Mouse (Mus musculus) right cerebral cortex, postnatal 10 days (tissue): ENCODE measurements around the gene Ing2.
A peak's percentile ranks its signal among the peaks of the same experiment; 100 is the strongest.

Experiments
- DNase-seq, 2 experiments: peaks; one replicate each; pipeline ENCODE4 v3.0.0; 2021; ENCODE audit warnings: low spot score in 2 of 2

The Ing2 gene

GRCm38 (mm10) chr8:47675786-47676185, 430 bp upstream of the Ing2 start:
- DNase-seq, result peak; percentile 55 to 64

GRCm38 (mm10) chr8:47674140-47674776, 1.1 kb downstream of the Ing2 start:
- peak; percentile 61 to 66 for DNase-seq

DNA sequence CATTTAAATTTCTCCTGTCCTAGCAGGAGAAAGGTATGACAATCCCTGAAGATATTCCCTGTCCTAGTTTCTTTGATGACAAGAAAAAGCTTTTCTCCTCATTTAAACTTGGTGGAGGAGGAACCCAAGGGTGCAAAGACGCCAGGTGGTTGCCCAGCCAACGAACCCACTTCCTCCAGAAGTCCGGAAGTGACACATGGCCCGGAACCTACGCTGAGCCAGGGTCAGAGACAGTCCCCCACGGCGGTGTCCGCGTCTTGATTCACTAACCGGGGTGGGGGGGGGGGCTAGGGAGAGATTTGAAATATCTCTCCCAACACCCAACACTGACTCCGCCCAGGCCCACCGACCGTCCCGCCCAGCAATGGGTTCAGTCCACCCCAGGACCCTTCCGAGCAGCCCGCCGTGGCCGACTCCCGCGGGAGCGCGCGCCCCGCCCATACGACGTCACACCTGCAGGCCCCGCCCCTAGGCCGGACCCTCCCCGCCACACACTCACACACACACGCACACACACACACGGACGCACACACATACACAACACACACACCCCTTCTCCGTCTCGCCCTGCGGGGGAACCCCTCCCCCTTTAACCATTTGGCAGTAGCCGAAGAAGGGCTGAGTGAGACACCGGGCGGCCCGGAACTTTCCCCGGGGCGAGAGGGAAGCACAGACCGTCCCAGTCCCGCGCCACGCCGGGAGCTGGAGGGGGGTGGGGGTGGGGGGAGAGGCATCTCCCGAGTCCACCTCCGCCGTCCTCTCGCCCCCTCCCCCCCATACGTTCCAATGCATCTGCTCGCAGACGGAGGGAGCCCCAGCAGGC, 1.8 kb downstream of the Ing2 start:
- peak; percentile 91 to 92 for DNase-seq

DNA sequence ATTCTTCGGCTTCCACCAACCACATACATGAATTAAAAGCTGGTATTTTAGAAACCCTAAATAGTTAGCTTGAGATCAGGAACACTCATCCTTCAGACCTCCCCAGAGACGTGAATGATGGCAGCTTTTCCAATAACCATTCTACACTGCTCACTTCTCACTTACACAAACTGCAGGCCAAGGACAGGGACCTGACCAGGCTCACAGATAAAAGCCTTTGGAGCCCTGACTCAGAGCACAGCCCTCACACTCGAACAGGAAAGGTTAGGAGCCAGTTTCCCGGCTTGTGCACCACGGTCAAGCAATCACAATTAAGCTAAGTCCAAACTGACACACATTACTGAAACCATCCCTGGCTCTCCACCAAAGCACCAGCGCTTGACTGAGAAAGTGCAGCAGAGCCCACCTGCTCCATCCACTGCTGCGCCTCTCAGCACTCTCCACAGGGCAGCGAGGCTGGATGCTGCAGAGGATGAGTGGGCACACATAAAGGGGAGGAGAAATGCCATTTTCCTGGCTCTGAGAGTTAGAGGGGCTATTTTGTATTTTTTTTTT, 11.0 kb downstream of the Ing2 start:
- no peak for DNase-seq

- DNase-seq, result no peak
These were observed 12.2 kb downstream of the Ing2 start for GRCm38 (mm10) chr8:47663201-47663600.

DNA sequence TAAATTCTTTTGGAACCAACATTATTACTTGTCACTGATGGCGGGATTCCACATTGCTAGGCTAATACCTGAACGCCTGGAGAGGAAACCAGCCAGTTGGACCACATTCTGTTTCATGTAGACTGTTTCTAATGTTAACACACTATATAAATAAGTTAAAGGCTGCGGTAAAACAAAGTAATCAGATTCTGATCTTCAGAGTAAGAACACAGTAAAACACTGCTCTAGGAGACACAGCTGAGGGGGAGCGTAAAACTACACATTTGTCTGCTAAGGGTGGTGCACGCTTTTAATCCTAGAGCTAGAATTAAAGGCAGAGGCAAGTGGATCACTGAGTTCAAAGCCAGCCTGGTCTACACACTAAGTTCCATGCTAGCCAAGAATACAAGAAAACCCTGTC, 12.6 kb downstream of the Ing2 start:
- no peak for DNase-seq

GRCm38 (mm10) chr8:47660394-47660793, 15.0 kb downstream of the Ing2 start:
- DNase-seq, result no peak

- DNase-seq, result no peak
These were observed 15.9 kb downstream of the Ing2 start for GRCm38 (mm10) chr8:47659463-47659862.

DNA sequence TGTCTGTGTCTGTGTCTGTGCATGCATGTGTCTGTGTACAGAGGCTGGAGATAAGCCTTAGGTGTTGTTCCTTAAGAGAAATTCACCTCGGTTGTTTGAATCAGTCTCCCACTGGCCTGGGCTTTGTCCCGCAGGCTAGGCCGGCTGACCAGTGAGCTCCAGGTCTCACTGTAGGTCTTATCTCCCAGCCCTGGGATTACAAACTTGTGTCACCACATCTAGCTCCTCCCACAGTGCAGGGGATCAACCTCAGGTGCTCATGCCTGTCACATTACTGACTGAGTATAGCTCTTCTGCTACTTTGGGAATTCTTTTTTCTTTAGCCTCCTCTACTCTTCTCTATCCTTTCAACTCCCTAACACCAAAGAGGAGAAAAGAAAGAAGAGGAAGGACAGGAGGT, 20.9 kb downstream of the Ing2 start:
- DNase-seq, result no peak

GRCm38 (mm10) chr8:47652737-47653076, 22.6 kb downstream of the Ing2 start:
- DNase-seq, result no peak

- DNase-seq, result no peak
These were observed 23.2 kb downstream of the Ing2 start for GRCm38 (mm10) chr8:47651913-47652736.

DNA sequence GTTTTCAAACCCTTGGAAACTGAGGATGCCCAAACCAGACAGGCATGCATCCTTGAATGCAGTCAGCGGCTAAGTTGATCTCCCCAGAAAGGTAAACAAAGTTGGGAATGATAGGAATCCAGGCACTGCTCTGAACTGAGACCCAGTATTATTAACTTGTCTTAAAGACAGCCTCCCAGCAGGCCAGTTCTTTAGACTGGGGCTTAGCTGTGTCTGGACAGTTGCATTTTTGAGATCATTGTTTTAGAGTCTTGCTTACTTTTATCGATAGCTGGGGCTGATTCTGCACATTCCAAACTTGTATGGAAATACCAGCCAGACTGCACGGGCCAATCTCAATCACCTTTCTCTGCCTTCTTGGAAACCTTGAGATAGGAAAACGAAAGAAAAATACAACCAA, 24.5 kb downstream of the Ing2 start:
- DNase-seq, result no peak

GRCm38 (mm10) chr8:47649551-47649950, 25.8 kb downstream of the Ing2 start:
- DNase-seq, result no peak

- no peak for DNase-seq
These were observed 32.8 kb downstream of the Ing2 start for GRCm38 (mm10) chr8:47642514-47643064.

GRCm38 (mm10) chr8:47637152-47637551, 38.2 kb downstream of the Ing2 start:
- no peak for DNase-seq

DNA sequence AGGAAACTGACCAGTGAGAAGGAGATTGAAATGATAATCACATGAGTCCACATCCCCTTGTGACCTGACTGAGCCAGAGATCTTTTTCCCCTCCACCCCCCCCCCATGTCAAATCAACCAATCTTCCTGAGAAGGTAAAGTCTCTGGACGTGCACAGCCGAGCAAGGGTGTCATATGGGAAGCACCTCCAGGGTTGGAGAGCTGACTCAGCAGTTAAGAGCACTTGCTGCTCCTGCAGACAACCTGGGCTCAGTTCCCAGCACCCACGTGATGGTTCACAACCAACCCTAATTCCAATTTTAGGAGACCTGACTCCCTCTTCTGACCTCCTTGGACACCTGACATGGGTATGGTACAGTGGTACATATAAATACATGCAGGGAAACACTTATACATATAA, 39.3 kb downstream of the Ing2 start:
- DNase-seq, result no peak

DNA sequence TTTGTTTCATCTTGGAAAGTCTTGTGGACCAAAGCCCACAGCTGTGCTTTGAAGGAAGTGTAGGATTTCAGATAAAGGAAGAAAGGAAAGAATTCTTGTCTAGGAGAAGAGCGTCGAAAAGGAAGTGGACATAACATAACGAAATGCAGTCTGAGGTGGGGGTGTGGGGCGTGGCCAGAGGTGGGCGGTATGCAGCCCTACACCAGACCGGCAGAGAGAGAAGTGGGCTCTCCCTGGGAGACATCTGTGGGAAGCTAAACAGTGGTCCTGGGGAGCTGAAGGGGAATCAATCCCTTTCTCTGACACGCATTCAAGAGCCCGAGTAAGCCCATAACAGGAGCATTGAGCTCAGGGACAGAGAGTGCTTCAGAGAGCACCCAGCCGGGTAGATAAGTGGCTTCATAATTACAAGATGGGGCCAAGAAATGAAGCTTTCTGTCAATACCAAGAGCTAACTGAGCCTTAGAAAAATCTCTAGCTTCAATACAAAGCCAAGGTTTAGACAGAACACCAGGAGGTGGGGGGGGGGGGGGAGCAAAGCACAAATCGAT, 40.5 kb downstream of the Ing2 start:
- DNase-seq, result no peak

DNA sequence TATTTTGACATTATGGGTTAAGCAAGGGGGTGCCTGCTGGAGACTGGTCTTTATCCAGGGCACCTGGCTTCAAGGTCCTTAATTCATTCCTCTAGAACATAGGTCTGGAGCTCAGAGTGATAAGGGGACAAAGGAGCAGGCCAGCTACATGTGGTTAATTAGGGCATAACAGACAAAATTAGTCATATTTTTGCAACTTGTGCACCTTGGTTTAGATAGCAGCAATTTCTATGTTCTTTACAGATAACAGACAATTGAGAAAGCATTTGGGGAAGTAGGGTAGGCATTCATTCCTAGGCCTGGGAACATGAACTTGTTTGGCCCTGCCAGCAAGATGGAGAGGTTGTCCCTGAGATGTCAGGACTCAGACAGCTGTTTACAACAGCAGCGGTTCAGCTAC, 54.2 kb downstream of the Ing2 start:
- no peak for DNase-seq
